Mouse (Mus musculus) E14TG2a.4 (cell line): Measurements from ENCODE around the gene Uxs1.

ENCODE experiments used
- CTCF ChIP-seq: conservative IDR thresholded peaks from 2 replicates; pipeline ENCODE4 v1.5.1; 2014; ENCODE audit warnings: low read length
- NANOG ChIP-seq: IDR thresholded peaks from 2 replicates; pipeline ENCODE4 v1.6.1; 2014; ENCODE audit warnings: borderline replicate concordance, low read length, mixed read lengths
- POU5F1 ChIP-seq: IDR thresholded peaks from 2 replicates; pipeline ENCODE4 v1.6.1; 2014; ENCODE audit warnings: low read length, borderline replicate concordance

GRCm38 (mm10) chr1:43830096-43830495 lies 2.5 kb upstream of the Uxs1 start:
- no peak for TF ChIP-seq CTCF
- no peak for TF ChIP-seq POU5F1
- no peak for TF ChIP-seq NANOG
